Mouse (Mus musculus) layer of hippocampus, adult 9-11 months (tissue): ENCODE results near the gene Lipo3.
"Not testable (repeated sequence)": the region's sequence is repeated elsewhere in the genome, so short reads cannot be mapped to it uniquely, and the experiment has no call there.

Experiments
- DNase-seq: peaks from one replicate; pipeline ENCODE4 v3.0.0; 2022

The Lipo3 gene

DNA sequence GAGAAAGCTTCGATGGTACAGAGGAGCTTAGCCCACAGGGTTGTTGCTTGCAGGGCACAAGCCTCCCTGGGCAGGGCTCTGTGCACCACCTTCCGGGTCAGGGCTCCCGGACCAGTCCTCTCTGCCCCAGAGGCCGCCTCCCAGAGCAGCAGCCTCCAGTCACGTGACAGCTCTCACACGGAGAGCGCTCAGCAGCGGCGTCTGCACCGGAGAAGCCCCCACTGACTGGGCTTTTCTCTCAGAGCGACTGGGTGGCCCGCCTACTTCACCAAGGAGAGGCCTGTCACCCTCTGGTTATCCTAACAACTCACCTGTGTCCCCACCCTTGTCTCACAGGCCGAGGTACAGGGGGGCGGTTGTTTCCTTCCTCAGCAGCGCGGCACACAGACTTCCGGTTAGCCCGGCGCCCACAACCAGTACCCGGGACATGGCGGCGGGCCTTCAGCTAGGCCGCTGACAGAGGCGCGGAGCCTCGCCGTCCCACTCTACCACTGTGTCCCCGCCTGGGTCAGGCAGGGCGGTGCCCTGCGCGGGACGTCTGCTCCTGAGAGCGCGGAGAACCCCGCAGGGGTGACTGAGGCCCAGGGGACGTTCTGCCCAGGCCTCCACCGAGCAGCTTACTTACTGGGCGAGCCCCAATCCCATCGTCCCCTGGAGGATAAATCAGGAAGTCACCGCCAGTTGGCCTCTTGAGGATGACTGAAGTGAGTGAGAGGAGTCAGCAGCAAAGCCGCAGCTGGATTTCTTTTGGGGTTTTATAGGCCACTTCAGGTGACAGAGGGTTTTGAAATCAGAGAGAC is at the start of gene Lipo3:
TSS of gene Lipo3 (minus strand) at position 665 of the 800 bp plus-strand sequence.
- DNase-seq, result peak; percentile 19

DNA sequence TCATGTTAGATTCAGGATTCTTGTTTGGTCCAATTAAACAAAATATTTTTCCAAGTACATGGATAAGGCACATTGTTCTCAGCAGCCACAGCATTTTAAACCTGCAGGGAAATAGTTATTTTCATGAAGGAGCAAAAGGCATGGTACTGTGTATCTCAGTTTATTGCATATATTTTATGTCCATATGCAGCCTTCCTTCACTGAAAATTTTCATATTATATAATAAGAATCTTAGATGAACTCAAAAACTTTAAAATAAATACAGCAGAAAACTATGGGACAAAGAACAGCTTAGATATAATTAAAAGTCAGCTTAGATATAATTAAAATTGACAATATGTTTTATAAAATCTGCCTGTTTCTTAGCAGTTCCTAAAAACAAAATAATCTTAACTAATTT is 25.6 kb upstream of the Lipo3 start, which contains the start of gene Lipo1:
TSS of gene Lipo1 (minus strand) at position 101 of the 400 bp plus-strand sequence.
- DNase-seq, result not testable (repeated sequence)

DNA sequence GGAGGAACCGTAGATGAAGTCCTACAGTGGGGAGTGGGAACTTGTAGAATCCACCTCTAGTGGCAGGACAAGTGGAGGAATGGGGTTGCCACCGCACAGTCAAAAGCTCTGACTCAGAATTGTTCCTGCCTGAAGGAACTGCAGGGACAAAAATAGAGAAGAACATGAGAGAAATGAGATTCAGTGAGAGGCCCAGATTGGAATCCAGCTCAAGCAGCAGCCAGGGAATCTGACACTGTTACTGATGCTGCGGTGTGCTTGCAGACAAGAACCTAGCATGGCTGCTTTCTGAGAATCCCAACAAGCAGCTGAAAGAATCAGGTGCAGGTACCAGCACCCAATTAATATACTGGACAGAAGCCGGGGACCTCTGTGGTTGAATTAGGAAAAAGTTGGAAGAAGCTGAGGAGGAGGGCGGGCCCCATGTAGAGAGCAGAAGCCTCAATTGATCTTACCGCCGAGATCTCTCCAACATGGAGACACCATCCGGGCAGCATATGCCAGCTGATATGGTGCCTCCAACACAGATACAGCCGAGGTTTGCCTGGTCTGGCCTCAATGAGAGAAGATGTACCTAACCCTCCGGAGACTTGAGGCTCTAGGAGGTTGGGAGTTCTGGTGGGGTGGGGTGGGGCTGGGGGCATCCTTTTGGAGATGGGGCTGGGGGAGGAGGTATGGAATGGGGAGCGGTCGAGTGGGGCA is 25.0 kb upstream of the Lipo3 start:
- DNase-seq, result peak; percentile 3

DNA sequence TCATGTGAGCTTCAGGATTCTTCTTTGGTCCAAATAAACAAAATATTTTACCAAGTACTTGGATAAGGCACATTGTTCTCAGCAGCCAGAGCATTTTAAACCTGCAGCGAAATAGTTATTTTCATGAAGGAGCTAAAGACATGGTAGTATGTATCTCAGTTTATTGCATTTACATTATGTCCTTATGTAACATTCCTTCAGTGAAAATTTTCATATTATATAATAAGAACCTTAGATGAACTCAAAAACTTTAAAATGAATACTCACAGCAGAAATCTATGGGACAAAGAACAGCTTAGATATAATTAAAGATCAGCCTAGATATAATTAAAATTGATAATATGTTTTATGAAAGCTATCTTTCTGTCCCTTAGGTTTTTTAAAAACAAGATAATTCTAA is 10.5 kb downstream of the Lipo3 start, which contains the start of gene Lipo2:
TSS of gene Lipo2 (minus strand) at position 101 of the 400 bp plus-strand sequence.
- not testable (repeated sequence) for DNase-seq

DNA sequence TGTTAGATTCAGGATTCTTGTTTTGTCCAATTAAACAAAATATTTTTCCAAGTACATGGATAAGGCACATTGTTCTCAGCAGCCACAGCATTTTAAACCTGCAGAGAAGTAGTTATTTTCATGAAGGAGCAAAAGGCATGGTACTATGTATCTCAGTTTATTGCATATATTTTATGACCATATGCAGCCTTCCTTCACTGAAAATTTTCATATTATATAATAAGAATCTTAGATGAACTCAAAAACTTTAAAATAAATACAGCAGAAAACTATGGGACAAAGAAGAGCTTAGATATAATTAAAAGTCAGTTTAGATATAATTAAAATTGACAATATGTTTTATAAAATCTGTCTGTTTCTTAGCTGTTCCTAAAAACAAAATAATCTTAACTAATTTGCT is 136.6 kb downstream of the Lipo3 start, which contains the start of gene Gm8978:
TSS of gene Gm8978 (minus strand) at position 101 of the 400 bp plus-strand sequence.
- not testable (repeated sequence) for DNase-seq

DNA sequence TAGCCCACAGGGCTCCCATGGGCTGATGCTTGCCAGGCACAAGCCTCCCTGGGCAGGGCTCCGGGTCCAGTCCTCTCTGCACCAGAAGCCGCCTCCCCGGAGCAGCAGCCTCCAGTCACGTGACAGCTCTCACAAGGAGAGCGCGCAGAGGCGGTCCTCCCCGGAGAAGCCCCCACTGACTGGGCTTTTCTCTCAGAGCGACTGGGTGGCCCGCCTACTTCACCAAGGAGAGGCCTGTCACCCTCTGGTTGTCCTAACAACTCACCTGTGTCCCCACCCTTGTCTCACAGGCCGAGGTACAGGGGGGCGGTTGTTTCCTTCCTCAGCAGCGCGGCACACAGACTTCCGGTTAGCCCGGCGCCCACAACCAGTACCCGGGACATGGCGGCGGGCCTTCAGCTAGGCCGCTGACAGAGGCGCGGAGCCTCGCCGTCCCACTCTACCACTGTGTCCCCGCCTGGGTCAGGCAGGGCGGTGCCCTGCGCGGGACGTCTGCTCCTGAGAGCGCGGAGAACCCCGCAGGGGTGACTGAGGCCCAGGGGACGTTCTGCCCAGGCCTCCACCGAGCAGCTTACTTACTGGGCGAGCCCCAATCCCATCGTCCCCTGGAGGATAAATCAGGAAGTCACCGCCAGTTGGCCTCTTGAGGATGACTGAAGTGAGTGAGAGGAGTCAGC is 172.0 kb downstream of the Lipo3 start:
- DNase-seq, result peak; percentile 56

DNA sequence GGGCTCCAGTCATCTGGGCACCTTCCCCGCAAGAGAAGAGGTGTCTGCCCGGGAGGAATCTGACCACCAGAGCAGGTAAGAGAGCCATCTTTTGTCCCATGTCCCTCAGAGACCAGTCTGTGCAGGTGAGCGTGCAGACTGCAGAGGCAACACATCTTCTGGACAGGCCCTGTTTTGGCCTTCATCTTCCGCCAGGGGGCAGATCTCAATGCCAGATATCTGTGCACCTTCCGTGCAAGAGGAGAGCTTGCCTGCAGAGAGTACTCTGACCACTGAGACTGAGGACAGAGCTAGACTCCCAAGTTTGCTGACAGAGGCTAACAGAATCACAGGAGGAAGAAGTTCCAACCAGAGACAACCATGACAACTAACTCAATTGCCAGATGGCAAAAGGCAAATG is 193.2 kb downstream of the Lipo3 start:
- not testable (repeated sequence) for DNase-seq

DNA sequence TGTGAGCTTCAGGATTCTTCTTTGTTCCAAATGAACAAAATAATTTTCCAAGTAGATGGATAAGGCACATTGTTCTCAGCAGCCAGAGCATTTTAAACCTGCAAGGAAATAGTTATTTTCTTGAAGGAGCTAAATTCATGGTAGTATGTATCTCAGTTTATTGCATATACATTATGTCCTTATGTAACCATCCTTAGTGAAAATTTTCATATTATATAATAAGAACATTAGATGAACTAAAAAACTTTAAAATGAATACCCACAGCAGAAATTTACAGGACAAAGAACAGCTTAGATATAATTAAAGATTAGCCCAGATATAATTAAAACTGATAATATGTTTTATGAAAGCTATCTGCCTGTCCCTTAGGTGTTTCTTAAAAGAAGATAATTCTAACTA is 244.1 kb downstream of the Lipo3 start, which contains the start of gene Lipo4:
TSS of gene Lipo4 (minus strand) at position 101 of the 400 bp plus-strand sequence.
- DNase-seq, result no peak
